Mouse (Mus musculus): Measurements from ENCODE around the gene Gm28576.
"Not testable (repeated sequence)": the region's sequence is repeated elsewhere in the genome, so short reads cannot be mapped to it uniquely, and the experiment has no call there.

Gm28576 gene

DNA sequence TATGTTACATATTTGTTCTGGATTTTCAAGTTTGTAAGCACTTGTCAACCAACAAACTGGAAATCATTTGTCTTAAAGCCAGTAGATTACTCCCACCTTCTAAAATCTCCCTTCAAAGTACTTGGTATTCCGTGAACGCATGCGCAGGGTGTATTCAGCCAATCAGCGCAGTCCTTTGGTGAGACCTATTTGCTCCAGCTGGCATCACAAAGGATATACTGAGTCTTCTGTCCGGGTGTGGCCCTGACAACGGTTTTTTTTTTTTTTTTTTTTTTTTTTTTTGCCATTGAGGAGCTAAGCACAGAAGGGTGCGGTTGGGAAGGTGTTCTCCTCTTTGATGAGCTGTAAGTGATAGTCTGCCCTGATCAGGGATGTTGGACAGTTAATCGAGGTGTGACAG lies at the start of gene Gm28576:
Gm28576 (plus strand) TSS at position 301 of the 400 bp plus-strand sequence.
- DNase-seq, result not testable (repeated sequence)

Measured in lung, postnatal 36 days (tissue).